Mouse (Mus musculus): ENCODE data around the gene Eif2ak4.

DNA sequence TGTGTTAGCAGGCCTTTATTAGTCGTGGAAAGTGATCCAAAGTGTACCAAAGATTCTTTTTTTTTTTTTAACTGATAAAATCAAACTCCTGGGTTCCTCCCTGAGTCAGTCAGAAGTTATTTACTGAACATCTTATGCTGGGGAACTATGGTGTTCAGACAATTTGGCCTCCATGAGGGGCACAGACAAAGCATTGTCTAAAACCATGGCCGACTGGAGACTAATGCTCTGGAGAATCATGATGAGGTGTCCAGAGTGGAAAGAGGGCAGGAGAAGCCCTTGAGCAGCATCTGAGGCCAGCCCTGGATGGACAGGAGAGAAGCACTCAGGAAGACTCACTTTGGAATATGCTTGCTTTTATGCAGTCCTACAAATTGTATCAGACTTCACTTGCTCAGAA lies 18.4 kb downstream of the Eif2ak4 start:
- TF ChIP-seq CTCF (IDR thresholded peaks at IDR 0.05) (no peak), POLR2A (IDR thresholded peaks at IDR 0.05; ENCODE audit: insufficient read depth, low read depth, low read length) (no peak), EP300 (IDR thresholded peaks at IDR 0.05; ENCODE audit: insufficient read depth, low read depth, low read length) (no peak)

Data from heart, adult 2 months (tissue).